Mouse (Mus musculus): Measurements from ENCODE around the gene Tulp3. TPM values are rescaled to one million over a fixed set of nuclear protein-coding genes. Genes with fewer than 3 reads are reported as not detected.

Tulp3 gene
- polyA plus RNA-seq, 1 experiment = 5.2 TPM

DNA sequence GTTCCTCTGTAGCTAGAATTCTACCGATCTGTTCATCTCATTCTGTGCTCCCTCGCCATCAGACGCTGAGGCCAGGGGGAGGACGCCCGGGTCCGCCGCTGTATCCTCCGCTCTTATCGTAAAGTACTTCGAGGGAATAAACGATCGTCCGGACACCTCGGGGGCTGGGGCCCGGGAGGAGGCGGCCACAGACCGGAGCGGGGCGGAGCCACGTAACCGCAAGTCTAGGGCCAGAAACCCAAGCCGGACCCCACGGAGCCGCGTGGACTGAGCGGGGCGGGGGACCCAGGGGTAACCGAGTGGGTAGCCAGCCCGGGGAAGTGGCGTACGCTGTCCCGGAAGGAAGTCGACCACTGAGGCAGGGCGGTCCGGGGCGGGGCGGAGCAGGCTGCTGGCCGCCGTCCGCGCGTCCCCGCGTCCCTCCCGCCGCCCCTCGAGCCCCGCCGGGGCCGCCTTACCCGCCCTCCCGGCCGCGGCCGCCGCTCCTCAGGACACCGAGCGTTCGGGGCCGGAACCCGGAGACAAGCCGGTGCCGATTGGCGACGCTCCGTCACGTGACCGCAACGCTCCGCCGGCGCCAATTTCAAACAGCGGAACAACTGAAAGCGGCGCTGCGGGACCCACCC is 6.8 kb upstream of the Tulp3 start, which contains the start of the genes Rhno1 and Foxm1:
Gene Rhno1 (minus strand): TSS at position 531 of the 626 bp plus-strand sequence.
Gene Foxm1 (plus strand): TSS at position 587 of the 626 bp plus-strand sequence.
- H3K27ac ChIP-seq (ENCODE audit: insufficient read depth, low read depth, low read length) = peak within 1 kb of the TSS; percentile 75
- H3K4me1 ChIP-seq (ENCODE audit: control insufficient read depth, insufficient read depth, low read length) = peaks cover 27% of the 10 kb centered on the region
- peak within 1 kb of the TSS; percentile 97 for H3K4me3 ChIP-seq (ENCODE audit: insufficient read depth, low read length)
- TF ChIP-seq CTCF (IDR thresholded peaks at IDR 0.05; ENCODE audit: low read depth, low read length) = no peak
- TF ChIP-seq POLR2A (IDR thresholded peaks at IDR 0.05; ENCODE audit: borderline replicate concordance, low read depth, low read length) = no peak

GRCm38 (mm10) chr6:128361901-128362300 is 6.2 kb upstream of the Tulp3 start:
- Histone ChIP-seq H3K4me3 (ENCODE audit: insufficient read depth, low read length) (peak overlapping the region; percentile 97), H3K27ac (ENCODE audit: insufficient read depth, low read depth, low read length) (peak overlapping the region; percentile 75), H3K4me1 (ENCODE audit: control insufficient read depth, insufficient read depth, low read length) (peaks cover 27% of the 10 kb centered on the region)
- no peak for TF ChIP-seq POLR2A (IDR thresholded peaks at IDR 0.05; ENCODE audit: borderline replicate concordance, low read depth, low read length)
- no peak for TF ChIP-seq CTCF (IDR thresholded peaks at IDR 0.05; ENCODE audit: low read depth, low read length)

DNA sequence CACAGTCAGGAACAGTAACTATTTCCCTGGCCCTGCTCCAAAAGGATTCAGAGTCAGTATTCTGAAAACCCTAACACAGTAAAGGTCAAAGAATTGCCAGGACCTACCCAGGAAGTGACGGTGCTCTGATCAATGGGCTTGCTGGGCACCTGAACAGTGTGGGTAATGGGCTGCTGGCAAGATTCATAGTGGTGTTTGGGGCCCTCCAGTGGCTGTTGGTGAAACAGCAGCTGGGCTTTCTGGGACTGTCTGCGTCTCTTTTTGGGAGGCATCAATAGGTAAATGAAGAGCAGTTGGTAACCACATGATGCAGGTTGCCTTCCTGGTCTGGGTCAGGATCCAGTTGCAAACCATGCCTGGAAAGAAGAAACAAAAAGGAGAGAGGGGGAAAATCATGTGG is 3.3 kb upstream of the Tulp3 start:
- Histone ChIP-seq H3K27ac (ENCODE audit: insufficient read depth, low read depth, low read length) (no peak overlapping the region), H3K4me1 (ENCODE audit: control insufficient read depth, insufficient read depth, low read length) (peaks cover 17% of the 10 kb centered on the region), H3K4me3 (ENCODE audit: insufficient read depth, low read length) (no peak overlapping the region)
- TF ChIP-seq CTCF (IDR thresholded peaks at IDR 0.05; ENCODE audit: low read depth, low read length) = peak; percentile 86
- no peak for TF ChIP-seq POLR2A (IDR thresholded peaks at IDR 0.05; ENCODE audit: borderline replicate concordance, low read depth, low read length)

- Histone ChIP-seq H3K4me3 (ENCODE audit: insufficient read depth, low read length) (peak overlapping the region; percentile 87), H3K4me1 (ENCODE audit: control insufficient read depth, insufficient read depth, low read length) (peaks cover 10% of the 10 kb centered on the region), H3K27ac (ENCODE audit: insufficient read depth, low read depth, low read length) (no peak overlapping the region)
- TF ChIP-seq POLR2A (IDR thresholded peaks at IDR 0.05; ENCODE audit: borderline replicate concordance, low read depth, low read length) (no peak), CTCF (IDR thresholded peaks at IDR 0.05; ENCODE audit: low read depth, low read length) (no peak)
These were observed 410 bp downstream of the Tulp3 start for GRCm38 (mm10) chr6:128355201-128355681.

GRCm38 (mm10) chr6:128354140-128354539 is 1.5 kb downstream of the Tulp3 start:
- Histone ChIP-seq H3K4me3 (ENCODE audit: insufficient read depth, low read length) (no peak overlapping the region), H3K27ac (ENCODE audit: insufficient read depth, low read depth, low read length) (no peak overlapping the region), H3K4me1 (ENCODE audit: control insufficient read depth, insufficient read depth, low read length) (peaks cover 13% of the 10 kb centered on the region)
- TF ChIP-seq POLR2A (IDR thresholded peaks at IDR 0.05; ENCODE audit: borderline replicate concordance, low read depth, low read length) (no peak), CTCF (IDR thresholded peaks at IDR 0.05; ENCODE audit: low read depth, low read length) (no peak)

DNA sequence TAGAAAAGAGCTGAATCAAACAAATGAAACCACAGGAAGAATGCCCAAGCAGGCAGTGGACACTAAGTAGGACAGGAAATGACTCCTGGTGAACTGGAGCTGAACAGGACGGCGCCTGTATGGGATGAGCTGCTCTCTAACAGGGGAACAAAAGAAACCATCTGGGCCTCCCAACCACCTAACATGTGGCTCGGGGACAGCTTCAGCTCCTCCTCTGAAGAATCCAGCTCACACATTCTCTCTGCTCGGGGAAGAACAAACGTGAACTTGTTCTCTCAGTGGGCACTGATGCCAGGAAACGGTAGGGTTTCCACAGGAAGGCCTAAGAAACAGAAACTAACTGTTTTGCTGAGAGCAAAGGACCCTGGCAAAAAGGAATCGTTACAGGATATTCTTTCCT is 5.9 kb downstream of the Tulp3 start:
- Histone ChIP-seq H3K4me3 (ENCODE audit: insufficient read depth, low read length) (no peak overlapping the region), H3K4me1 (ENCODE audit: control insufficient read depth, insufficient read depth, low read length) (peaks cover 17% of the 10 kb centered on the region), H3K27ac (ENCODE audit: insufficient read depth, low read depth, low read length) (no peak overlapping the region)
- no peak for TF ChIP-seq POLR2A (IDR thresholded peaks at IDR 0.05; ENCODE audit: borderline replicate concordance, low read depth, low read length)
- TF ChIP-seq CTCF (IDR thresholded peaks at IDR 0.05; ENCODE audit: low read depth, low read length) = no peak

- no peak overlapping the region for H3K4me3 ChIP-seq (ENCODE audit: insufficient read depth, low read length)
- TF ChIP-seq CTCF (IDR thresholded peaks at IDR 0.05; ENCODE audit: low read depth, low read length) = no peak
- TF ChIP-seq POLR2A (IDR thresholded peaks at IDR 0.05; ENCODE audit: borderline replicate concordance, low read depth, low read length) = no peak
- H3K27ac ChIP-seq (ENCODE audit: insufficient read depth, low read depth, low read length) = no peak overlapping the region
- peaks cover 8% of the 10 kb centered on the region for H3K4me1 ChIP-seq (ENCODE audit: control insufficient read depth, insufficient read depth, low read length)
These were observed 8.9 kb downstream of the Tulp3 start for GRCm38 (mm10) chr6:128346782-128347181.

- Histone ChIP-seq H3K4me3 (ENCODE audit: insufficient read depth, low read length) (no peak overlapping the region), H3K4me1 (ENCODE audit: control insufficient read depth, insufficient read depth, low read length) (peaks cover 8% of the 10 kb centered on the region), H3K27ac (ENCODE audit: insufficient read depth, low read depth, low read length) (no peak overlapping the region)
- TF ChIP-seq CTCF (IDR thresholded peaks at IDR 0.05; ENCODE audit: low read depth, low read length) = no peak
- no peak for TF ChIP-seq POLR2A (IDR thresholded peaks at IDR 0.05; ENCODE audit: borderline replicate concordance, low read depth, low read length)
These were observed 10.0 kb downstream of the Tulp3 start for GRCm38 (mm10) chr6:128345623-128346022.

DNA sequence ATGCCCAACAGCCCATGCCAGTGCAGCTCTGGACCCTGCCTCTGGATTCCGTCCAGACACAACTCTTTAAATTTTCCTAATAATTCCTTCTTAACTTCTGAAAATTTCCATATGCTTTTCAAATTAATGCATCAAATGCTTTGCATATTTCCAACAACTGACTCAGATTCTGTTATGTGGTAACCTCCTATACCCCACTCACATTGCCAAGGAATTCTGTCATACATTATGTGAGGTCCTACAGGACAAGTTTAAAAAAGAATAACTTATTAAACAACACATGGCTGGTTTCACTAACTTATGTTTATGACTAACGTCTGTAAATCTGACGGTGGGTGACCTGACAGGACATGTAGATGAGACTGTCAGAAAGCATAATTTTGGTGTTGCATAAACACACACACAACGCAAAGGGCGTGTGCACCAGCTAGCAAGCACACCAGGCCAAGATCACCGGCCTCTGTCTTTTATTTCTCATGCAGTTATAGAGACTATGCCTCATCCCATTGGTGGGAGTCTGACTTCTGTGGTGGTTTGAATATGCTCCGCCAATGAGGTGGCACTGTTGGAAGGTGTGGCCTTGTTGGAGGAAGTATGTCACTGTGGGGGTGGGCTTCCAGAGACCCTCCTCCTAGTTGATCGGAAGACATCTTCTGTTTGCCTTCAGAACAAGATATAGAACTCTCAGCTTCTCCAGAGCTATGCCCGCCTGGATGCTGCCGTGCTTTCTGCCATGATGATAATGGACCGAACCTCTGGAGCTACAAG is 13.5 kb downstream of the Tulp3 start:
- Histone ChIP-seq H3K27ac (ENCODE audit: insufficient read depth, low read depth, low read length) (no peak overlapping the region), H3K4me1 (ENCODE audit: control insufficient read depth, insufficient read depth, low read length) (peaks cover 6% of the 10 kb centered on the region), H3K4me3 (ENCODE audit: insufficient read depth, low read length) (no peak overlapping the region)
- TF ChIP-seq CTCF (IDR thresholded peaks at IDR 0.05; ENCODE audit: low read depth, low read length) = no peak
- no peak for TF ChIP-seq POLR2A (IDR thresholded peaks at IDR 0.05; ENCODE audit: borderline replicate concordance, low read depth, low read length)

GRCm38 (mm10) chr6:128338876-128339275 is 16.8 kb downstream of the Tulp3 start:
- Histone ChIP-seq H3K4me1 (ENCODE audit: control insufficient read depth, insufficient read depth, low read length) (no peaks in the 10 kb centered on the region), H3K27ac (ENCODE audit: insufficient read depth, low read depth, low read length) (no peak overlapping the region), H3K4me3 (ENCODE audit: insufficient read depth, low read length) (no peak overlapping the region)
- TF ChIP-seq CTCF (IDR thresholded peaks at IDR 0.05; ENCODE audit: low read depth, low read length) = no peak
- no peak for TF ChIP-seq POLR2A (IDR thresholded peaks at IDR 0.05; ENCODE audit: borderline replicate concordance, low read depth, low read length)

Measured in bone marrow macrophage, adult 2 months (primary cell).